Mouse (Mus musculus): ENCODE results near the gene Elmod1. TPM values are rescaled to one million over a fixed set of nuclear protein-coding genes. Genes with fewer than 3 reads are reported as not detected.

Gene Elmod1
- polyA plus RNA-seq, 1 experiment from 2014 or later, result 0.18 TPM

- WGBS, result 63% methylated on average over 5 of the region's 5 CpGs
- Histone ChIP-seq H3K27ac (ENCODE audit: low read length) (no peak overlapping the region), H3K4me1 (ENCODE audit: control insufficient read depth, insufficient read depth, low read length) (no peaks in the 10 kb centered on the region), H3K4me3 (ENCODE audit: low read length) (no peak overlapping the region), H3K9me3 (replicated peaks; ENCODE audit: control insufficient read depth, low read length) (no peaks in the 10 kb centered on the region), H3K36me3 (ENCODE audit: control insufficient read depth, insufficient read depth) (no peaks in the 10 kb centered on the region), H3K4me2 (ENCODE audit: low read depth, low read length) (no peak overlapping the region), H3K9ac (ENCODE audit: low read length) (no peak overlapping the region), H3K27me3 (ENCODE audit: control insufficient read depth, insufficient read depth, low read length) (peaks cover 40% of the 10 kb centered on the region)
- no peak for ATAC-seq (replicated peaks; ENCODE audit: extremely low read depth, insufficient read depth, low FRiP score)
These were observed 1.9 kb downstream of the Elmod1 start for GRCm38 (mm10) chr9:53973241-53973640.

DNA sequence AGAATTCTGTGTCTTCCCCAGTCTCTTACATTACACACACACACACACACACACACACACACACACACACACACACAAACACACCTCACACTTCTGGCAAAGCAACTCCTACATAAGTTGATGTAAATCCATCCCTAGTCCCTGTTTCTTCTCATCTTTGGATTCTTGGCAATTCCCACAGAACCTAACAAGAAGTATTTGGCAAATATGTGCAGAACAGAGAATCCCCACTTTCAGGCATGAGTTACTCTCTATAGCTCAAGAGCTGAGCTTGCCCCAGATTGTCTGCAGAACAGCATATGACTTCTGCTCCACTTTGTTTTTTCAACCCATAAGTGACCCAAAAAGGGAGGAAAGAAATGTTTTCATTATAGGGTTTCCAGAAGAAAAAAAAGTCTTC, 2.7 kb downstream of the Elmod1 start:
- Histone ChIP-seq H3K4me3 (ENCODE audit: low read length) (no peak overlapping the region), H3K4me1 (ENCODE audit: control insufficient read depth, insufficient read depth, low read length) (no peaks in the 10 kb centered on the region; the same call in 1 of the 2 replicates), H3K4me2 (ENCODE audit: low read depth, low read length) (no peak overlapping the region), H3K27ac (ENCODE audit: low read length) (no peak overlapping the region), H3K36me3 (ENCODE audit: control insufficient read depth, insufficient read depth) (no peaks in the 10 kb centered on the region), H3K9me3 (replicated peaks; ENCODE audit: control insufficient read depth, low read length) (no peaks in the 10 kb centered on the region), H3K9ac (ENCODE audit: low read length) (no peak overlapping the region), H3K27me3 (ENCODE audit: control insufficient read depth, insufficient read depth, low read length) (peaks cover 37% of the 10 kb centered on the region)
- ATAC-seq (replicated peaks; ENCODE audit: extremely low read depth, insufficient read depth, low FRiP score), result no peak

GRCm38 (mm10) chr9:53967610-53968368, 7.3 kb downstream of the Elmod1 start:
- H3K9me3 ChIP-seq (replicated peaks; ENCODE audit: control insufficient read depth, low read length), result no peaks in the 10 kb centered on the region
- no peak for ATAC-seq (replicated peaks; ENCODE audit: extremely low read depth, insufficient read depth, low FRiP score)

GRCm38 (mm10) chr9:53957021-53957420, 18.1 kb downstream of the Elmod1 start:
- ATAC-seq (replicated peaks; ENCODE audit: extremely low read depth, insufficient read depth, low FRiP score), result no peak
- WGBS, result 59% methylated on average over 11 of the region's 11 CpGs
- no peak overlapping the region for H3K4me2 ChIP-seq (ENCODE audit: low read depth, low read length)
- H3K27me3 ChIP-seq (ENCODE audit: control insufficient read depth, insufficient read depth, low read length), result no peaks in the 10 kb centered on the region
- no peaks in the 10 kb centered on the region for H3K4me1 ChIP-seq (ENCODE audit: control insufficient read depth, insufficient read depth, low read length)
- H3K27ac ChIP-seq (ENCODE audit: low read length), result no peak overlapping the region
- H3K9me3 ChIP-seq (replicated peaks; ENCODE audit: control insufficient read depth, low read length), result no peaks in the 10 kb centered on the region
- no peaks in the 10 kb centered on the region for H3K36me3 ChIP-seq (ENCODE audit: control insufficient read depth, insufficient read depth)
- no peak overlapping the region for H3K4me3 ChIP-seq (ENCODE audit: low read length)
- H3K9ac ChIP-seq (ENCODE audit: low read length), result no peak overlapping the region

More at GRCm38 (mm10) chr9:53967610-53968368, 7.3 kb downstream of the Elmod1 start:
- 56% methylated on average over 9 of the region's 9 CpGs for whole genome bisulfite sequencing
- Histone ChIP-seq H3K4me3 (ENCODE audit: low read length) (no peak overlapping the region), H3K4me2 (ENCODE audit: low read depth, low read length) (no peak overlapping the region), H3K36me3 (ENCODE audit: control insufficient read depth, insufficient read depth) (no peaks in the 10 kb centered on the region), H3K27me3 (ENCODE audit: control insufficient read depth, insufficient read depth, low read length) (peaks cover under 1% of the 10 kb centered on the region; the same call in 1 of the 2 replicates), H3K27ac (ENCODE audit: low read length) (no peak overlapping the region), H3K4me1 (ENCODE audit: control insufficient read depth, insufficient read depth, low read length) (no peaks in the 10 kb centered on the region; the same call in 1 of the 2 replicates), H3K9ac (ENCODE audit: low read length) (no peak overlapping the region)

DNA sequence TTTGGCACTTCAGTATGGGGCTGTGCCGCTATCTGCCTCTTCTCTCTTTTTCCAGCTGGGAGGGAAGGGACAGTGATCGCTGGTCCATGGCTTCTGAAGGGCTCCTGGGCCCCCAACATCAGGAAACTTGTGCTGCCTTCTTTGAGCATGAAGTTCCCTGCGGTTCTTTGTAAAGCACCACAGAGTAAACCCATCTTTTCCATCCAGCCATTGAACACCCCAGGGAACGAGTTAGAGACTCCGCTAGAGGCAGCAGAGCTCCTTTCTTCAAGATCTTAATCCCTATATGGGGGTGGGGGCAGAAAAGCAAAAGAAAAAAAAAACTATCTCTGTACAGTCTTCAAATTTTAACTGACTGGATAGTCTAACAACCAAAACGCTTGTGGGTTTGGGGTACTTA, 20.2 kb downstream of the Elmod1 start:
- H3K9ac ChIP-seq (ENCODE audit: low read length), result no peak overlapping the region
- H3K36me3 ChIP-seq (ENCODE audit: control insufficient read depth, insufficient read depth), result no peaks in the 10 kb centered on the region
- H3K4me2 ChIP-seq (ENCODE audit: low read depth, low read length), result no peak overlapping the region
- H3K9me3 ChIP-seq (replicated peaks; ENCODE audit: control insufficient read depth, low read length), result no peaks in the 10 kb centered on the region
- no peaks in the 10 kb centered on the region for H3K27me3 ChIP-seq (ENCODE audit: control insufficient read depth, insufficient read depth, low read length)
- ATAC-seq (replicated peaks; ENCODE audit: extremely low read depth, insufficient read depth, low FRiP score), result no peak
- no peak overlapping the region for H3K4me3 ChIP-seq (ENCODE audit: low read length)
- WGBS, result 26% methylated on average over 6 of the region's 6 CpGs
- no peaks in the 10 kb centered on the region for H3K4me1 ChIP-seq (ENCODE audit: control insufficient read depth, insufficient read depth, low read length)
- no peak overlapping the region for H3K27ac ChIP-seq (ENCODE audit: low read length)

GRCm38 (mm10) chr9:53947463-53947862, 27.6 kb downstream of the Elmod1 start:
- Histone ChIP-seq H3K4me1 (ENCODE audit: control insufficient read depth, insufficient read depth, low read length) (no peaks in the 10 kb centered on the region), H3K9me3 (replicated peaks; ENCODE audit: control insufficient read depth, low read length) (no peaks in the 10 kb centered on the region), H3K27me3 (ENCODE audit: control insufficient read depth, insufficient read depth, low read length) (no peaks in the 10 kb centered on the region), H3K27ac (ENCODE audit: low read length) (no peak overlapping the region), H3K4me2 (ENCODE audit: low read depth, low read length) (no peak overlapping the region), H3K9ac (ENCODE audit: low read length) (no peak overlapping the region), H3K4me3 (ENCODE audit: low read length) (no peak overlapping the region), H3K36me3 (ENCODE audit: control insufficient read depth, insufficient read depth) (no peaks in the 10 kb centered on the region)
- 90% methylated on average over 2 of the region's 2 CpGs for WGBS
- no peak for ATAC-seq (replicated peaks; ENCODE audit: extremely low read depth, insufficient read depth, low FRiP score)

DNA sequence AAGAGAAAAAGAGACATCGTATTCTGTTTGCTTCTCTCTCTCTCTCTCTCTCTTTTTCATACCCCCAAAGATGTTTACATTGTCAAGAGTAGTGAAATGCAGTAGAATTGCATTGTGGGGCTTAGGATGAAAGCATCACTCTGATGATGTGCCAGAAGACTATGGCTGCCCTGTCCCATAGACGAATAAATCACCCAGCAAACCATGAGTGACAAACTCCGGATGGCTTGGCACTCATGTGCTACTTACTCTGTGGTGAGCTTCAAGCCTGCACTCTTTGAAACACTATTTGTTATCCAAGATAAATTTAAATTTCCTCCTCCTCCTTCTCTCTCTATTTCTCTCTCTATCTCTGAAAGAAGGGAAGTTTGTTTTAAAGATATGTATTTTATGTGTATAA, 36.5 kb downstream of the Elmod1 start:
- Histone ChIP-seq H3K27me3 (ENCODE audit: control insufficient read depth, insufficient read depth, low read length) (0 out of 2 replicates have a peak, but pooled peaks cover 2% of the 10 kb centered on the region), H3K4me1 (ENCODE audit: control insufficient read depth, insufficient read depth, low read length) (no peaks in the 10 kb centered on the region), H3K4me3 (ENCODE audit: low read length) (no peak overlapping the region), H3K36me3 (ENCODE audit: control insufficient read depth, insufficient read depth) (no peaks in the 10 kb centered on the region), H3K9ac (ENCODE audit: low read length) (no peak overlapping the region), H3K9me3 (replicated peaks; ENCODE audit: control insufficient read depth, low read length) (no peaks in the 10 kb centered on the region), H3K4me2 (ENCODE audit: low read depth, low read length) (no peak overlapping the region), H3K27ac (ENCODE audit: low read length) (no peak overlapping the region)
- ATAC-seq (replicated peaks; ENCODE audit: extremely low read depth, insufficient read depth, low FRiP score), result no peak
- WGBS, result 74% methylated on average over 3 of the region's 3 CpGs

DNA sequence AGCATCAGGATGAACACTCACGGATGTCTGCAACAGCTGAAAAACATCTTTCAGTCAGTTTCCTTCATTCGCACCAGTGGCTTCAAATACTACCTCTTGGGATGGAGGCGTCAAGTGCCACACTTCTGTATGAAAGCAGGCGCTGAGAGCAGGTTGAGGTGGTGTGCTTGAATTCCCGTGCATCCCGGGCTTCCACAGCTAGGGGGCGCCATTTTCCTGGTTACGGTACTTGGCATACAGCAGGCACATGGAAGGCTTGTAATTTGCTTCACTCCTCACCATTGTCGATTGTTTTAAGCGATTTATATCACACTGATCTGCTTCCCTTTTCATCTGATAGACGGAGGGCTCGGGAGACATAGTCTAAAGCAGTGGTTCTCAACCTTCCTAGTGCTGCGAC, 40.9 kb downstream of the Elmod1 start:
- Histone ChIP-seq H3K4me2 (ENCODE audit: low read depth, low read length) (no peak overlapping the region), H3K4me1 (ENCODE audit: control insufficient read depth, insufficient read depth, low read length) (no peaks in the 10 kb centered on the region), H3K9me3 (replicated peaks; ENCODE audit: control insufficient read depth, low read length) (no peaks in the 10 kb centered on the region), H3K9ac (ENCODE audit: low read length) (no peak overlapping the region), H3K4me3 (ENCODE audit: low read length) (no peak overlapping the region), H3K27ac (ENCODE audit: low read length) (no peak overlapping the region), H3K27me3 (ENCODE audit: control insufficient read depth, insufficient read depth, low read length) (0 out of 2 replicates have a peak, but pooled peaks cover 2% of the 10 kb centered on the region), H3K36me3 (ENCODE audit: control insufficient read depth, insufficient read depth) (no peaks in the 10 kb centered on the region)
- 65% methylated on average over 13 of the region's 13 CpGs for WGBS
- ATAC-seq (replicated peaks; ENCODE audit: extremely low read depth, insufficient read depth, low FRiP score), result no peak

GRCm38 (mm10) chr9:53933375-53933774, 41.7 kb downstream of the Elmod1 start:
- no peak overlapping the region for H3K4me2 ChIP-seq (ENCODE audit: low read depth, low read length)
- H3K4me3 ChIP-seq (ENCODE audit: low read length), result no peak overlapping the region
- no peak overlapping the region for H3K27ac ChIP-seq (ENCODE audit: low read length)
- H3K27me3 ChIP-seq (ENCODE audit: control insufficient read depth, insufficient read depth, low read length), result 0 out of 2 replicates have a peak, but pooled peaks cover 2% of the 10 kb centered on the region
- WGBS, result 74% methylated on average over 4 of the region's 4 CpGs
- H3K9ac ChIP-seq (ENCODE audit: low read length), result no peak overlapping the region
- no peaks in the 10 kb centered on the region for H3K36me3 ChIP-seq (ENCODE audit: control insufficient read depth, insufficient read depth)
- no peaks in the 10 kb centered on the region for H3K4me1 ChIP-seq (ENCODE audit: control insufficient read depth, insufficient read depth, low read length)
- no peak for ATAC-seq (replicated peaks; ENCODE audit: extremely low read depth, insufficient read depth, low FRiP score)
- no peaks in the 10 kb centered on the region for H3K9me3 ChIP-seq (replicated peaks; ENCODE audit: control insufficient read depth, low read length)

All from heart, embryonic 16.5 days (tissue).